Mouse (Mus musculus) lung, postnatal 0 days (tissue): ENCODE data around the gene Nid1. TPM values are rescaled to one million over a fixed set of nuclear protein-coding genes. Genes with fewer than 3 reads are reported as not detected.
"Not testable (repeated sequence)": the region's sequence is repeated elsewhere in the genome, so short reads cannot be mapped to it uniquely, and the experiment has no call there.

Source experiments
- ATAC-seq: fragments of 200-750 bp; cut with Nextera tagmentation; 2 replicates; pipeline ENCODE4 v1.8.0; 2017; ENCODE audit warnings: moderate library complexity
- DNase-seq: peaks from one replicate; pipeline ENCODE4 v3.0.0-alpha.2; 2016; ENCODE audit warnings: low spot score
- H3K27ac ChIP-seq: fragments of 300-500 bp; sonication (generic); 2 replicates; pipeline ENCODE4 v1.5.1; 2014; ENCODE audit warnings: antibody characterized with exemption, mild to moderate bottlenecking, low read length, mixed read lengths
- H3K27me3 ChIP-seq: fragments of 300-500 bp; sonication (generic); replicated peaks from 2 replicates; pipeline ENCODE4 v1.6.1; 2014; ENCODE audit warnings: low read length, mixed read lengths; ENCODE audit not compliant: insufficient read depth
- H3K36me3 ChIP-seq: fragments of 300-500 bp; sonication (generic); 2 replicates; pipeline ENCODE4 v1.6.1; 2014; ENCODE audit warnings: low read length, mixed read lengths; ENCODE audit not compliant: insufficient read depth
- H3K4me1 ChIP-seq: fragments of 300-500 bp; sonication (generic); 2 replicates; pipeline ENCODE4 v1.6.1; 2014; ENCODE audit warnings: antibody characterized with exemption, low read depth, low read length, mixed read lengths; ENCODE audit not compliant: insufficient read depth
- H3K4me2 ChIP-seq: fragments of 300-500 bp; sonication (generic); replicated peaks from 2 replicates; pipeline ENCODE4 v1.6.1; 2014; ENCODE audit warnings: low read depth, mild to moderate bottlenecking, low read length, moderate library complexity, mixed read lengths
- H3K4me3 ChIP-seq: fragments of 300-500 bp; sonication (generic); 2 replicates; pipeline ENCODE4 v1.5.1; 2014; ENCODE audit warnings: low read depth, low read length
- H3K9ac ChIP-seq: fragments of 300-500 bp; sonication (generic); replicated peaks from 2 replicates; pipeline ENCODE4 v1.6.1; 2014; ENCODE audit warnings: low read depth, mild to moderate bottlenecking
- H3K9me3 ChIP-seq: fragments of 300-500 bp; sonication (generic); 2 replicates; pipeline ENCODE4 v1.6.1; 2016; ENCODE audit warnings: low read length, mixed read lengths
- WGBS: fragments of 180-500 bp; shearing (Covaris S2); extraction: QIAGEN DNeasy Blood & Tissue Kit; methylation state at CpG from one replicate; pipeline ENCODE4 v1.1.7; 2014; 5-methylcytosine and 5-hydroxymethylcytosine counted together
- polyA plus RNA-seq: library from polyadenylated mRNA; unstranded; fragments of >200 nt; fragmentation: Nextera tagmentation; extraction: Ambion mirVana; gene quantifications from 2 replicates; pipeline ENCODE4 v1.2.1, GENCODE M21; 2015

Nid1 gene
- polyA plus RNA-seq: 87.5 and 92.1 TPM in 2 replicates

DNA sequence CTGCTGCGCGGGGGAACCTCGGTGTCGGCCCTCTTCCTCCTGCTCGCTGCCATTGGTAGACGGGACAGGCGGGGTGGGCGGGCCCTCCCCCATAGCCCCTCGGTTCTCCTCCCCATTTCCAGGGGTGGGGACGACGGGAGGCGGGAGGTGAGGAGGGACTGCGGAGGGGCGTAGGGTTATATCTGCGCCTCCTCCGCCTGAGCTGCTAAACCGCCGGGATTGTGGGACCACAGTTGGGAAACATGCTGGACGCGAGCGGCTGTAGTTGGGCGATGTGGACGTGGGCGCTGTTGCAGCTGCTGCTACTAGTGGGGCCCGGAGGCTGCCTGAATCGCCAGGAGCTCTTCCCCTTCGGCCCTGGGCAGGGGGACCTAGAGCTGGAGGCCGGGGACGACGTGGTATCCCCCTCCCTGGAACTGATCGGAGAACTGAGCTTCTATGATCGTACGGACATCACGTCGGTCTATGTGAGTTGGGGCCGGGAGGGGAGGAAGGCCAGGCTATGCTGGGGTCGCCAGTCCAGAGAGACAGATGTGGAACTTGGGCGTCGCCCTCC, at the start of gene Nid1:
Nid1 (plus strand) TSS at position 92 of the 556 bp plus-strand sequence.
- peak within 1 kb of the TSS; percentile 27; the same call in 1 of the 2 replicates for H3K4me2 ChIP-seq
- ATAC-seq: peak; percentile 80
- not testable (repeated sequence) for H3K27ac ChIP-seq, H3K4me1 ChIP-seq, H3K9ac ChIP-seq, H3K9me3 ChIP-seq, H3K36me3 ChIP-seq, H3K27me3 ChIP-seq
- peak; percentile 49 for DNase-seq
- under 1% methylated on average over 22 of the region's 39 CpGs for WGBS
- H3K4me3 ChIP-seq: peak within 1 kb of the TSS; percentile 21; the same call in 1 of the 2 replicates

DNA sequence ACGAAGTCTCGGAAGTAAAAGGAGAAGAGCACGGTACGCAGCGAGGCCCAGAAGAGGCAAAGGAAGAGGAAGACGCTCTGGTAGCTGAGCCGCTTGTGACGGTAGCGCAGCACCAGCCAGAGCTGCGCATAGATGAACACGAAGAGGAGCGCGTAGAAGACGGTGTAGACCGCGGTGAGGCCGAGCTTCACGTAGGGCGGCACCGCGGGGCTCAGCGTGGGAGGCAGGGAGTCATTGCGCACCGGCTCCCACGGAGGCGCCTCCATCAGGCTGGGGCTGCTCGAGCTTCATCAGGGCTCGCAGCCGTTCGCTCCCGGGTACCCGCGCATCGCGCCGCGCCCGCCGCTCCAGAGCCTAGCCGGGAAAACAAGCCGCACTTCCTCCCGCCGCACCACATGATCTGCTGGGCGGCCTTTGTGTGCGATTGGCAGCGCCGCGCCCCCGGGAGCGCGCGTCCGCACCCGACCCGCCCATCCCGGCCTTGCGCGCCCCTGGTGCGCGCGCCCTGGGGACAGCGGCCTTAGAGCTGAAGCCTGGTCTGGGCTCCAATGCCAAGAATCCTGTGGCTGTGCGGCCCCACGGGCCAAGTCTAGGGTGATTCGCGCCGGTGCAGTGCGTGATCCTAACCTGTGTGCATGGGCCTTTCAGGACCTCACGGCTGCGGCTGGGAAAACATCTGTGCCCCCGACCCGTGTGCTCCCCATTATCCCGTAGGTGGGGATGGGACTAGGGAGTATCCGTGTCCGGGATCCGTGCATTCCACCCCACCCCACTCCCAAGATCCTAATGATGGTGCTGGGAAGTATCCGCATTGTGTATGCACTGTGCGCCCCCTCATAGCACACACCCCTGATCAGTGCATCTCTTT, 43.9 kb upstream of the Nid1 start, which contains the start of gene Gpr137b:
Gpr137b (minus strand) TSS at position 787 of the 868 bp plus-strand sequence.
- DNase-seq: peak; percentile 55
- not testable (repeated sequence) for H3K27me3 ChIP-seq, H3K27ac ChIP-seq, H3K4me1 ChIP-seq, H3K36me3 ChIP-seq, H3K9me3 ChIP-seq, H3K9ac ChIP-seq
- WGBS: under 1% methylated on average over 23 of the region's 78 CpGs
- peak; percentile 93 for ATAC-seq
- peak within 1 kb of the TSS; percentile 48 for H3K4me2 ChIP-seq
- H3K4me3 ChIP-seq: peak within 1 kb of the TSS; percentile 29; the same call in 1 of the 2 replicates

GRCm38 (mm10) chr13:13394096-13394395, 43.3 kb upstream of the Nid1 start:
- not testable (repeated sequence) for H3K4me1 ChIP-seq, H3K27me3 ChIP-seq, H3K36me3 ChIP-seq, H3K27ac ChIP-seq, H3K9ac ChIP-seq, H3K9me3 ChIP-seq
- ATAC-seq (peak; percentile 58), DNase-seq (peak; percentile 44)
- peak overlapping the region; percentile 15; the same call in 1 of the 2 replicates for H3K4me3 ChIP-seq
- peak overlapping the region; percentile 48 for H3K4me2 ChIP-seq
- 0% methylated on average over 12 of the region's 15 CpGs for WGBS

- ATAC-seq, H3K4me2 ChIP-seq, H3K4me1 ChIP-seq, H3K9ac ChIP-seq, H3K27me3 ChIP-seq, H3K36me3 ChIP-seq, H3K27ac ChIP-seq, H3K9me3 ChIP-seq, DNase-seq, H3K4me3 ChIP-seq: not testable (repeated sequence)
- WGBS: 79% methylated on average over 3 of the region's 3 CpGs
These were observed 36.5 kb upstream of the Nid1 start for GRCm38 (mm10) chr13:13400851-13401250.

DNA sequence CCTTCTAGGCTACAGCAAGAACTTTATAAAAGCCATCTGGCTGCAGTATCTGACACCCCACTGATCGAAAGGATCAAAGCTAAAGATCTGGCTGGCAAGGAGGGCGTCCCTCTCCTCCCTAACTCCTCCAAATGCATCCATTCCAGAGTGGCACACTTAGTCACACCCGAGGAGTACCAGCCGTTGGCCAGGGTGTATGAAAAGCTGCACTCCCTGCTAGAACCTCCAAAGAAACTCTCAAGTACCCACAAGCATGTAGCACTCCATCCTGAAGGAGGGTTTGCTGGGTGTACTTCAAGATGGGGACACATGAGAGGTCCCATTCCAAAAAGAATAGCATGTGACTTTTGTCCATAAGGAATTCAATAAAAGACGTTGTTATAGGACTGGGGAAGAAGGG, 34.5 kb upstream of the Nid1 start:
- not testable (repeated sequence) for H3K27ac ChIP-seq, DNase-seq, H3K36me3 ChIP-seq, H3K9ac ChIP-seq, H3K4me3 ChIP-seq, H3K4me1 ChIP-seq, H3K27me3 ChIP-seq, H3K9me3 ChIP-seq, H3K4me2 ChIP-seq
- peak; percentile 85 for ATAC-seq
- WGBS: 49% methylated on average over 5 of the region's 5 CpGs

- not testable (repeated sequence) for ATAC-seq, H3K27me3 ChIP-seq, H3K9me3 ChIP-seq, H3K9ac ChIP-seq, H3K27ac ChIP-seq, H3K4me3 ChIP-seq, H3K36me3 ChIP-seq, H3K4me1 ChIP-seq, H3K4me2 ChIP-seq, DNase-seq
- 88% methylated on average over 2 of the region's 3 CpGs for WGBS
These were observed 34.0 kb upstream of the Nid1 start for GRCm38 (mm10) chr13:13403366-13403765.

DNA sequence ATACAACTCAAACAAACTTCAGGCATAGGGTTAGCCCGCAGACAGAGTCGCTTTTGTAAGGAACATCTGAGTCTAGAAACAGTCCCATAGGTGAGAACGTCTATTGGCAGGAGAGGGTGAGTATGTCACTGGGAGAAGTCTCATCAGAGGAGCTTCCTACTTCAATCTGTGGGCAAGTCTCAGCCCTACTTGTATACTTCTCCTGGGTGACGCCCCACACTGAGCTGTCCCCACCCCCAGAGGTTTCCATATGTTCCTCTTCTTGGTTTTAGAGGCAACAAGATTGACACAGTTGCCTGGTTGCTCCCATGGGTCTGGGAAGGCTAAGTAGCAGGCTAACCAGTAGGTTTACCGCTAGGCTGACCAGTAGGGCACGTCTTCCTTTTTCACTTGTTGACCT, 33.5 kb upstream of the Nid1 start:
- not testable (repeated sequence) for H3K9me3 ChIP-seq, H3K4me3 ChIP-seq, H3K9ac ChIP-seq, H3K27me3 ChIP-seq, H3K4me2 ChIP-seq, H3K4me1 ChIP-seq, DNase-seq, H3K27ac ChIP-seq, H3K36me3 ChIP-seq
- 0 out of 2 replicates have a peak, but pooled peaks have one; percentile 14 for ATAC-seq
- WGBS: 82% methylated on average over 3 of the region's 6 CpGs

- 76% methylated on average over 5 of the region's 6 CpGs for WGBS
- H3K36me3 ChIP-seq, H3K27me3 ChIP-seq, H3K9ac ChIP-seq, H3K27ac ChIP-seq, H3K4me3 ChIP-seq, H3K9me3 ChIP-seq, ATAC-seq, DNase-seq, H3K4me1 ChIP-seq, H3K4me2 ChIP-seq: not testable (repeated sequence)
These were observed 32.7 kb upstream of the Nid1 start for GRCm38 (mm10) chr13:13404517-13405155.

- H3K4me1 ChIP-seq, H3K4me2 ChIP-seq, H3K9ac ChIP-seq, H3K36me3 ChIP-seq, H3K27me3 ChIP-seq, H3K9me3 ChIP-seq, DNase-seq, ATAC-seq, H3K4me3 ChIP-seq, H3K27ac ChIP-seq: not testable (repeated sequence)
- no CpG with 5 or more reads among the region's 6 CpGs for WGBS
These were observed 31.8 kb upstream of the Nid1 start for GRCm38 (mm10) chr13:13405511-13405910.
